Mouse (Mus musculus) midbrain, postnatal 0 days (tissue): ENCODE results near the gene Nab1. TPM values are rescaled to one million over a fixed set of nuclear protein-coding genes. Genes with fewer than 3 reads are reported as not detected.

Source experiments
- ATAC-seq: fragments of 200-750 bp; cut with Nextera tagmentation; 2 replicates; pipeline ENCODE4 v1.8.0; 2017; ENCODE audit warnings: moderate number of reproducible peaks, mild to moderate bottlenecking, moderate TSS enrichment, moderate library complexity; ENCODE audit not compliant: low FRiP score
- DNase-seq: peaks from one replicate; pipeline ENCODE4 v3.0.0-alpha.2; 2015; ENCODE audit warnings: low spot score
- H3K27ac ChIP-seq: fragments of 300-500 bp; sonication (generic); 2 replicates; pipeline ENCODE4 v1.5.1; 2014; ENCODE audit warnings: low read depth, mild to moderate bottlenecking, low read length, mixed read lengths
- H3K27me3 ChIP-seq: fragments of 300-500 bp; sonication (generic); 2 replicates; pipeline ENCODE4 v1.6.1; 2014; ENCODE audit warnings: low read length, control low read depth, mixed read lengths; ENCODE audit not compliant: insufficient read depth
- H3K36me3 ChIP-seq: fragments of 300-500 bp; sonication (generic); 2 replicates; pipeline ENCODE4 v1.6.1; 2014; ENCODE audit warnings: low read length, control low read depth, mixed read lengths; ENCODE audit not compliant: insufficient read depth
- H3K4me1 ChIP-seq: fragments of 300-500 bp; sonication (generic); 2 replicates; pipeline ENCODE4 v1.6.1; 2014; ENCODE audit warnings: mild to moderate bottlenecking, control low read depth, antibody characterized with exemption, low read length, mixed read lengths; ENCODE audit not compliant: insufficient read depth
- H3K4me2 ChIP-seq: fragments of 300-500 bp; sonication (generic); 2 replicates; pipeline ENCODE4 v1.6.1; 2014; ENCODE audit warnings: low read depth, mild to moderate bottlenecking, low read length, mixed read lengths; ENCODE audit not compliant: poor library complexity, severe bottlenecking
- H3K4me3 ChIP-seq: fragments of 300-500 bp; sonication (generic); 2 replicates; pipeline ENCODE4 v1.5.1; 2014; ENCODE audit warnings: low read depth, mild to moderate bottlenecking, low read length, moderate library complexity
- H3K9ac ChIP-seq: fragments of 300-500 bp; sonication (generic); replicated peaks from 2 replicates; pipeline ENCODE4 v1.6.1; 2014; ENCODE audit warnings: mild to moderate bottlenecking, low read length, moderate library complexity, mixed read lengths; ENCODE audit not compliant: poor library complexity, severe bottlenecking
- H3K9me3 ChIP-seq: fragments of 300-500 bp; sonication (generic); 2 replicates; pipeline ENCODE4 v1.6.1; 2016; ENCODE audit warnings: low read length, control low read depth
- CTCF ChIP-seq: IDR thresholded peaks from 2 replicates; pipeline ENCODE4 v1.5.1; 2016; ENCODE audit warnings: antibody characterized with exemption, mild to moderate bottlenecking
- WGBS: fragments of 180-500 bp; shearing (Covaris S2); extraction: QIAGEN DNeasy Blood & Tissue Kit; methylation state at CpG from one replicate; pipeline ENCODE4 v1.1.7; 2014; 5-methylcytosine and 5-hydroxymethylcytosine counted together
- polyA plus RNA-seq: library from polyadenylated mRNA; unstranded; fragments of >200 nt; fragmentation: Nextera tagmentation; extraction: Ambion mirVana; gene quantifications from 2 replicates; pipeline ENCODE4 v1.2.1, GENCODE M21; 2015
- total RNA-seq: library from RNA; depleted of rRNA; stranded (reverse); fragments of >200 nt; gene quantifications from 2 replicates; pipeline ENCODE4 v1.2.3, GENCODE M21; 2014

Gene Nab1
- total and polyA plus RNA-seq, 2 experiments from 2014 or later, result 5.9 to 11.0 TPM

GRCm38 (mm10) chr1:52527252-52527651, 26.8 kb upstream of the Nab1 start:
- no peak for ATAC-seq
- no peak for TF ChIP-seq CTCF
- WGBS, result 66% methylated on average over 2 of the region's 2 CpGs

DNA sequence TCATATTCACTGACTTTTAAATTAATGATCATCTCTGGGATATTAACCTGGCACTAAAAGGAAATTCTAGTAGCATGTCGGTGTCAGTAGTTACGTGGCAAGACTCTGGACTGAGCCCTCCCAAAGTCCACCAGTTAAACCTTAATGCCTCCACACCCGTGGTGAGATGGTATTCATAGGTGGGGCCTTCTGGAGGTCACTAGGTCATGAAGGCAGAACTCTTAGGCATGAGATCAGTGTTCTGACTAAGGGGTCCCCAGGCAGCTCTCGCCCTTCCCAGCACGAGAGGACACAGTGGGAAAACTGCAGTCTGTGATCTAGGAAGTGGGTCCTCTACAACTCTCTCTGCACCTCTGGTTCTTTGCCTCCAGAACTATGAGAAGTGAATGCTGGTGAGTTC, 24.2 kb upstream of the Nab1 start:
- WGBS, result 74% methylated on average over 5 of the region's 5 CpGs
- Histone ChIP-seq H3K4me3 (no peak overlapping the region), H3K9me3 (no peaks in the 10 kb centered on the region), H3K4me1 (no peaks in the 10 kb centered on the region), H3K27me3 (no peaks in the 10 kb centered on the region), H3K4me2 (no peak overlapping the region), H3K27ac (no peak overlapping the region), H3K9ac (no peak overlapping the region), H3K36me3 (no peaks in the 10 kb centered on the region)
- ATAC-seq (no peak), DNase-seq (no peak)
- TF ChIP-seq CTCF, result no peak

More at GRCm38 (mm10) chr1:52527252-52527651, 26.8 kb upstream of the Nab1 start:
- Histone ChIP-seq H3K9me3 (no peaks in the 10 kb centered on the region), H3K4me1 (no peaks in the 10 kb centered on the region), H3K27me3 (no peaks in the 10 kb centered on the region), H3K36me3 (no peaks in the 10 kb centered on the region), H3K9ac (no peak overlapping the region), H3K4me2 (no peak overlapping the region), H3K4me3 (no peak overlapping the region), H3K27ac (no peak overlapping the region)
- DNase-seq, result no peak

DNA sequence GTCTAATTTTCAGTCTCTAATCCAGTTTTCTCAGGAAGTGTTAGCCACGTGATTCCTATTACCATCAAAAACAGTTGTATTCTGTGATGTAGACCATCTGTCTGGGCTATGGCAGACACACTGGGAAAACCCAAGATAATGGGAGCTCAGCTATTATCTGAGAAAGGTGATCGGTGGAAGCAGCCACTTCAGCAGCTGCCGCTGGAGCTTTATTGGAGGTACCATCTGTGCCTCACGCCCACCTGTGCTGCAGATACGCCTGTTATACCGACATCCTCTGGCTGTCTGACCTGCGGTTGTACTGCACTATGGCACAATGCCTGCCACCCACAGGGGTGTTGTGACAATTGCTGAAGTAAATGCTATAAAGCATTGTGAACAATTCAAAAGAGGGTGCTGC, 23.7 kb upstream of the Nab1 start:
- 53% methylated on average over 7 of the region's 7 CpGs for WGBS
- peak; percentile 47 for DNase-seq
- H3K27ac ChIP-seq, result no peak overlapping the region

GRCm38 (mm10) chr1:52521436-52521993, 21.0 kb upstream of the Nab1 start:
- no peak overlapping the region for H3K4me2 ChIP-seq
- H3K9ac ChIP-seq, result no peak overlapping the region
- no peaks in the 10 kb centered on the region for H3K27me3 ChIP-seq
- no peak for TF ChIP-seq CTCF
- no peaks in the 10 kb centered on the region for H3K4me1 ChIP-seq
- no peak overlapping the region for H3K27ac ChIP-seq
- no peak overlapping the region for H3K4me3 ChIP-seq
- no peaks in the 10 kb centered on the region for H3K9me3 ChIP-seq
- DNase-seq, result peak; percentile 24
- H3K36me3 ChIP-seq, result no peaks in the 10 kb centered on the region
- ATAC-seq, result no peak
- WGBS, result 62% methylated on average over 8 of the region's 8 CpGs

More for the DNA sequence above, 23.7 kb upstream of the Nab1 start:
- no peak for TF ChIP-seq CTCF
- no peak overlapping the region for H3K4me3 ChIP-seq
- no peaks in the 10 kb centered on the region for H3K9me3 ChIP-seq
- no peaks in the 10 kb centered on the region for H3K4me1 ChIP-seq
- H3K9ac ChIP-seq, result no peak overlapping the region
- H3K36me3 ChIP-seq, result no peaks in the 10 kb centered on the region
- no peaks in the 10 kb centered on the region for H3K27me3 ChIP-seq
- ATAC-seq, result no peak
- no peak overlapping the region for H3K4me2 ChIP-seq

- Histone ChIP-seq H3K4me3 (no peak overlapping the region), H3K4me2 (no peak overlapping the region), H3K27me3 (no peaks in the 10 kb centered on the region), H3K27ac (no peak overlapping the region), H3K9ac (no peak overlapping the region), H3K4me1 (no peaks in the 10 kb centered on the region), H3K36me3 (no peaks in the 10 kb centered on the region), H3K9me3 (no peaks in the 10 kb centered on the region)
- WGBS, result 95% methylated on average over 7 of the region's 7 CpGs
- DNase-seq, result no peak
- TF ChIP-seq CTCF, result no peak
- ATAC-seq, result no peak
Observed at GRCm38 (mm10) chr1:52520131-52520530, 19.7 kb upstream of the Nab1 start.

GRCm38 (mm10) chr1:52515249-52515648, 14.8 kb upstream of the Nab1 start:
- 82% methylated on average over 3 of the region's 3 CpGs for WGBS
- no peaks in the 10 kb centered on the region for H3K27me3 ChIP-seq
- no peak overlapping the region for H3K4me3 ChIP-seq
- no peaks in the 10 kb centered on the region for H3K4me1 ChIP-seq
- H3K36me3 ChIP-seq, result no peaks in the 10 kb centered on the region
- DNase-seq, result no peak
- no peak for ATAC-seq
- TF ChIP-seq CTCF, result no peak
- H3K27ac ChIP-seq, result no peak overlapping the region
- no peaks in the 10 kb centered on the region for H3K9me3 ChIP-seq
- no peak overlapping the region for H3K4me2 ChIP-seq
- H3K9ac ChIP-seq, result no peak overlapping the region
